Mouse (Mus musculus): ENCODE results near the gene Taf13. TPM values are rescaled to one million over a fixed set of nuclear protein-coding genes. Genes with fewer than 3 reads are reported as not detected.
"Not testable (repeated sequence)": the region's sequence is repeated elsewhere in the genome, so short reads cannot be mapped to it uniquely, and the experiment has no call there.

Gene Taf13
- polyA plus RNA-seq, 1 experiment from 2014 or later = 42.0 TPM

DNA sequence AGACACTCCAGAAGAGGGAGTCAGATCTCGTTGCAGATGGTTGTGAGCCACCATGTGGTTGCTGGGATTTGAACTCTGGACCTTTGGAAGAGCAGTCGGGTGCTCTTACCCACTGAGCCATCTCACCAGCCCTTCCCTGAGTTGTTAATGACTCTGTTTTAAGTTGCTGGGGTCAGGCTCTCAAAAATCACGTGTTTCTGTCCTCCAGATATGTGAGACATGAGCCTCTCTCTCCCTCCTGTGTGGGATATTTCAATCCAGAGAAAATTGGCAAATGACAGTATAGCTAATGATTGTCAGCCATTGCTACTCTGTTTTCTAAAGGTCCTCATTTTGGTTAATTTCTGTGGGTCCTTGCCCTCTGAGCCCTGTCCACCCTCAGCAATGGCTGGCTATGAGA is 1.9 kb upstream of the Taf13 start:
- not testable (repeated sequence) for H3K4me2 ChIP-seq (ENCODE audit: low read depth, low read length); H3K4me3 ChIP-seq (ENCODE audit: low read depth, low read length); H3K27me3 ChIP-seq (ENCODE audit: control insufficient read depth, insufficient read depth, low read length); H3K27ac ChIP-seq (ENCODE audit: low read depth, low read length); H3K36me3 ChIP-seq (ENCODE audit: control insufficient read depth, insufficient read depth, low read length); ATAC-seq (ENCODE audit: low read depth); H3K9ac ChIP-seq (replicated peaks; ENCODE audit: low read depth, low read length); H3K9me3 ChIP-seq (ENCODE audit: control insufficient read depth, low read length)
- WGBS = 71% methylated on average over 2 of the region's 3 CpGs
- H3K4me1 ChIP-seq (ENCODE audit: control insufficient read depth, insufficient read depth, low read length) = peaks cover 16% of the 10 kb centered on the region

DNA sequence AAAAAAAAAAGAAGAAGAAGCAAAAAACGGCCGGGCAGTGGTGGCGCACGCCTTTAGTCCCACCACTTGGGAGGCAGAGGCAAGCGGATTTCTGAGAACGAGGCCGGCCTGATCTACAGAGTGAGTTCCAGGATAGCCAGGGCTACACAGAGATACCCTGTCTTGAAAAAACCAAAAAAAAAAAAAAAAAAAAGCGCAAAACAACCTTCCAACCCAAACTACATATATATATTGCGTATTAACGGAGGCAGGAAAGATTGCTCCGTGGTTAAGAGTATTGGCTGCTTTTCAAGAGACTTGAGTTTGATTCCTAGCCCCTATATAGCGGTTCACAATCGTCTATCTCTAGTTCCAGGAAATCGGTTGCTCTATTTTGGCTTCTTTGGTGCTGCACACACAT is 685 bp upstream of the Taf13 start:
- no peaks in the 10 kb centered on the region for H3K9me3 ChIP-seq (ENCODE audit: control insufficient read depth, low read length)
- peaks cover 16% of the 10 kb centered on the region for H3K4me1 ChIP-seq (ENCODE audit: control insufficient read depth, insufficient read depth, low read length)
- H3K4me3 ChIP-seq (ENCODE audit: low read depth, low read length) = 0 out of 2 replicates have a peak overlapping the region, but pooled peaks have one; percentile 58
- no peaks in the 10 kb centered on the region for H3K27me3 ChIP-seq (ENCODE audit: control insufficient read depth, insufficient read depth, low read length)
- H3K4me2 ChIP-seq (ENCODE audit: low read depth, low read length) = peak overlapping the region; percentile 67; the same call in 1 of the 2 replicates
- no peaks in the 10 kb centered on the region for H3K36me3 ChIP-seq (ENCODE audit: control insufficient read depth, insufficient read depth, low read length)
- no peak overlapping the region for H3K9ac ChIP-seq (replicated peaks; ENCODE audit: low read depth, low read length)
- WGBS = 88% methylated on average over 14 of the region's 14 CpGs
- H3K27ac ChIP-seq (ENCODE audit: low read depth, low read length) = peak overlapping the region; percentile 65; the same call in 1 of the 2 replicates
- ATAC-seq (ENCODE audit: low read depth) = no peak

DNA sequence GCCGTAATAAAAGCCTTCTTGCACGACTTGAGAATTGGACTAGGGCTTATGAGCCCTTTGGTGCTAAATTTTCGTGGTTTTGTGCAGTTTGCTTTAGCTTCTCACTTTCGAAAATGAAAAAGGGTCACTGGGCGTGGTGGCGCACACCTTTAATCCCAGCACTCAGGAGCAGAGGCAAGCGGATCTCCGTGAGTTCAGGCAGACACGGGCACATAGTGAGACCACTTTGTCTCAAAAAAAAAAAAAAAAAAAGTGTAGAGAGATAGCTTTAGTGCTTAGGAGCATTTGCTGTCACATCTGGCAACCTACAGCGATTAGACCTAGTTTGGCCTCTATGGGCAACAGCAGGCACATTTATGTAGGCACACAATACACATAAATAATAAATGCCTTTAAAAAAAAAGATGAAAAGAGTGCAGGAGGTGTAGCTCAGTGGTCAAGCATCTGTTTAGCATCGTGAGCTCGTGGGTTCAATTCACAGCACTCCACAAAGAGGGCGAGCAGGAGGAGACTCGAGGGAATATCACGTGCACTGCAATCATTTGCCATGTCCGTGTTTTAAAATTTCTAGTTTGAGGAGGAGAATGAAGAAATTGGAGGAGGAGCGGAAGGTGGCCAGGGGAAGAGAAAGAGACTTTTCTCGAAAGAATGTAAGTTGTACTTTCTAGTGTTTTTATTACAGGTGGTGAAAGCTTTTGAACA is 962 bp downstream of the Taf13 start:
- no peaks in the 10 kb centered on the region for H3K36me3 ChIP-seq (ENCODE audit: control insufficient read depth, insufficient read depth, low read length)
- H3K9ac ChIP-seq (replicated peaks; ENCODE audit: low read depth, low read length) = peak overlapping the region; percentile 72
- H3K4me1 ChIP-seq (ENCODE audit: control insufficient read depth, insufficient read depth, low read length) = peaks cover 16% of the 10 kb centered on the region
- 36% methylated on average over 18 of the region's 18 CpGs for WGBS
- H3K27me3 ChIP-seq (ENCODE audit: control insufficient read depth, insufficient read depth, low read length) = no peaks in the 10 kb centered on the region
- ATAC-seq (ENCODE audit: low read depth) = no peak
- H3K4me3 ChIP-seq (ENCODE audit: low read depth, low read length) = peak overlapping the region; percentile 58
- H3K9me3 ChIP-seq (ENCODE audit: control insufficient read depth, low read length) = no peaks in the 10 kb centered on the region
- peak overlapping the region; percentile 67 for H3K4me2 ChIP-seq (ENCODE audit: low read depth, low read length)
- no peak overlapping the region for H3K27ac ChIP-seq (ENCODE audit: low read depth, low read length)

DNA sequence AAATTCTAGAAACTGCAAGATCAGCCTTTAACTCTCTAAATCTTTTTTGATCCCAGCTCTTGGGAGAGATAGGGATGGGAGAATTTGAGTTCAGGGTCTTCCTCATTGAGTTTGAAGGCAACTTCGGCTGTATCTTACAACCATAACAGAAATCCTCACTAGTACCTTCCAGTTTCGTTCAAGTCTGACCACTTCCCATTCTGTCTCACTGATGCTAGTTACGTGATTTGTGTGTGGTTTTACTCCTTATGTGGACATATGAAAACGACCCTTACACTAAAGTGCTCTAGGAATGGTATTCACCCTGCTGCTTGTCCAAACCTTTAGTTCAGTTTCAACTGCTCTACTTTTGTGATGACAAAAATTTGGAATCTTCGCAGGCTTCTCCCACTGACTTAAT is 2.5 kb downstream of the Taf13 start:
- no peak overlapping the region for H3K4me2 ChIP-seq (ENCODE audit: low read depth, low read length)
- ATAC-seq (ENCODE audit: low read depth) = no peak

DNA sequence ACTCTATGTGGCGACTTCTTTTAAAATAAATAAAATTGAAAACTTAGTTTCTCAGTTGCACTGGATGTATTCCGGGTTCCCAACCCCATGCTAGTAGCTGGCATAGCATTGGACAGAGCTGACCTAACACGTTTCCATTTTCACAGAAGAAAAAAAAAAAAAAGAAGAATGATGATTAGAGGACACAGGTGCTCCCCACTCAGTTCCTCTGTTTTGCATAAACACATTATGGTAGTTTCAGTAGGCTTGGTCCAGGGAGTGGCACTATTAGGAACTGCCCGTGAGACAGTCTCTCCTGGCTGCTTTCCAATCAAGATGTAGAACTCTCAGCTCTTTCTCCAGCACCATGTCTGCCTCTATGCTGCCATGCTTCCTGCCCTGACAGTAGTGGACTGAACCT is 13.1 kb downstream of the Taf13 start:
- Histone ChIP-seq H3K36me3 (ENCODE audit: control insufficient read depth, insufficient read depth, low read length) (no peaks in the 10 kb centered on the region), H3K4me2 (ENCODE audit: low read depth, low read length) (no peak overlapping the region), H3K9ac (replicated peaks; ENCODE audit: low read depth, low read length) (no peak overlapping the region), H3K27me3 (ENCODE audit: control insufficient read depth, insufficient read depth, low read length) (no peaks in the 10 kb centered on the region), H3K4me1 (ENCODE audit: control insufficient read depth, insufficient read depth, low read length) (no peaks in the 10 kb centered on the region), H3K9me3 (ENCODE audit: control insufficient read depth, low read length) (no peaks in the 10 kb centered on the region), H3K27ac (ENCODE audit: low read depth, low read length) (no peak overlapping the region), H3K4me3 (ENCODE audit: low read depth, low read length) (no peak overlapping the region)
- WGBS = 80% methylated on average over 4 of the region's 4 CpGs
- no peak for ATAC-seq (ENCODE audit: low read depth)

More for the DNA sequence above, 2.5 kb downstream of the Taf13 start:
- Histone ChIP-seq H3K27me3 (ENCODE audit: control insufficient read depth, insufficient read depth, low read length) (no peaks in the 10 kb centered on the region), H3K4me3 (ENCODE audit: low read depth, low read length) (no peak overlapping the region), H3K9me3 (ENCODE audit: control insufficient read depth, low read length) (no peaks in the 10 kb centered on the region), H3K27ac (ENCODE audit: low read depth, low read length) (no peak overlapping the region), H3K36me3 (ENCODE audit: control insufficient read depth, insufficient read depth, low read length) (no peaks in the 10 kb centered on the region), H3K9ac (replicated peaks; ENCODE audit: low read depth, low read length) (no peak overlapping the region), H3K4me1 (ENCODE audit: control insufficient read depth, insufficient read depth, low read length) (peaks cover 16% of the 10 kb centered on the region)
- 92% methylated on average over 5 of the region's 5 CpGs for WGBS

DNA sequence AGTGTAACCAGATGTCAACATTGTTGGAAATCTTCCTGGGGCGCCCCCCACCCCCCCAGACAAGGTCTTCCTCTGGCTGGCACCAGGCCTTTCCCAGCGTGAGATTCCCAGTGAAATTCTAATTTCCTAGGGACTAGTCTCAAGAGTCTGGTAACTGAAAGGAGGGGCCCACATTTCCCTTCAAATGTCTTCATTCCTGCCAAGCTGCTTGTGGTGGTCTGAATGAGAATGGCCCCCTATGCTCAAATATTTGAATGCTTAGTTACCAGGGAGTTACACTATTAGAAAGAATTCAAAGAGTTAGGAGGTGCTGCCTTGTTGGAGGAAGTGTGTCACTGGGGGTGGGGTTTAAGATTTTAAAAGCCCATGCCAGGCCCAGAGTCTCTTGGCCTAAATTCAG is 16.9 kb downstream of the Taf13 start:
- Histone ChIP-seq H3K4me2 (ENCODE audit: low read depth, low read length) (no peak overlapping the region), H3K4me1 (ENCODE audit: control insufficient read depth, insufficient read depth, low read length) (peaks cover 3% of the 10 kb centered on the region; the same call in 1 of the 2 replicates), H3K36me3 (ENCODE audit: control insufficient read depth, insufficient read depth, low read length) (no peaks in the 10 kb centered on the region), H3K4me3 (ENCODE audit: low read depth, low read length) (no peak overlapping the region), H3K9ac (replicated peaks; ENCODE audit: low read depth, low read length) (no peak overlapping the region), H3K27me3 (ENCODE audit: control insufficient read depth, insufficient read depth, low read length) (no peaks in the 10 kb centered on the region), H3K27ac (ENCODE audit: low read depth, low read length) (no peak overlapping the region; the same call in 1 of the 2 replicates), H3K9me3 (ENCODE audit: control insufficient read depth, low read length) (no peaks in the 10 kb centered on the region)
- no peak for ATAC-seq (ENCODE audit: low read depth)
- WGBS = 31% methylated on average over 2 of the region's 2 CpGs

DNA sequence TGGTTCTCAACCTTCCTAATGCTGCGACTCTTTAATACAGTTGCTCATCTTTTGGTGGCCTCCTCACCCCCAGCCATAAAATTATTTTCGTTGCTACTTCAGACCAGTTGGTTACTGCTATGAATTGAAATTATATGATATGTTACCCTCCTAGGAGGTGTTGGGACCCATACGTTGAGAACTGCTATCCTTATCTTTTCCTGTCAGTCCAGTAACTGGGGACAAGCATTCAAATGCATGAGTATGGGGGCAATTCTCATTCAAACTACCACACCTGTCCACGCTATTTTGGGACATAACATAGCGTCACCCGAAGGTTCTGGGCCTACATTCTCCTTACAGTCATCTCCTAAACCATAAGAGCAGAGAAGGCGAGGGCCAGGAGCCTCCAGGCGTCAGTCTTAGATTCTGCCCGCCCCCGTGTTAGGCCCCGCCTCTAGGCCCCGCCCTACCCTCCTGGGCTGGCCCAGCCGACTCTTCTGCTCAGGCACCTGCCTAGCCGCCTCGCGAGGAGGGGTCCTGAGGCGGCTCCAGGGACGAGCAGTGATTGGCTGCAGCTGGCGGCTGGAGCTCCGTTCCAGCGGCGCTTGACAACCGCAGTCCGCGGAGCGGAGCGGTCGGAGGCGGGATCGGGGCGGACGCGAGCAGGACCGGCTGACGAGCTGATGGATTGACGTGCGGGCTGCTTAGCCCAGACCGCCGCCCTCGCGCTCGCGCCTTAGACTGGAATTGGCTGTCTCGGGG is 19.5 kb downstream of the Taf13 start, which contains the start of gene Wdr47:
Wdr47 (plus strand) TSS at position 494 of the 744 bp plus-strand sequence.
- Histone ChIP-seq H3K4me1 (ENCODE audit: control insufficient read depth, insufficient read depth, low read length) (peaks cover 3% of the 10 kb centered on the region; the same call in 1 of the 2 replicates), H3K27me3 (ENCODE audit: control insufficient read depth, insufficient read depth, low read length) (no peaks in the 10 kb centered on the region), H3K4me3 (ENCODE audit: low read depth, low read length) (peak within 1 kb of the TSS; percentile 95), H3K36me3 (ENCODE audit: control insufficient read depth, insufficient read depth, low read length) (no peaks in the 10 kb centered on the region), H3K4me2 (ENCODE audit: low read depth, low read length) (peak within 1 kb of the TSS; percentile 71), H3K27ac (ENCODE audit: low read depth, low read length) (peak within 1 kb of the TSS; percentile 93), H3K9ac (replicated peaks; ENCODE audit: low read depth, low read length) (peak within 1 kb of the TSS; percentile 92), H3K9me3 (ENCODE audit: control insufficient read depth, low read length) (no peaks in the 10 kb centered on the region)
- peak; percentile 99 for ATAC-seq (ENCODE audit: low read depth)
- 5% methylated on average over 44 of the region's 44 CpGs for WGBS

DNA sequence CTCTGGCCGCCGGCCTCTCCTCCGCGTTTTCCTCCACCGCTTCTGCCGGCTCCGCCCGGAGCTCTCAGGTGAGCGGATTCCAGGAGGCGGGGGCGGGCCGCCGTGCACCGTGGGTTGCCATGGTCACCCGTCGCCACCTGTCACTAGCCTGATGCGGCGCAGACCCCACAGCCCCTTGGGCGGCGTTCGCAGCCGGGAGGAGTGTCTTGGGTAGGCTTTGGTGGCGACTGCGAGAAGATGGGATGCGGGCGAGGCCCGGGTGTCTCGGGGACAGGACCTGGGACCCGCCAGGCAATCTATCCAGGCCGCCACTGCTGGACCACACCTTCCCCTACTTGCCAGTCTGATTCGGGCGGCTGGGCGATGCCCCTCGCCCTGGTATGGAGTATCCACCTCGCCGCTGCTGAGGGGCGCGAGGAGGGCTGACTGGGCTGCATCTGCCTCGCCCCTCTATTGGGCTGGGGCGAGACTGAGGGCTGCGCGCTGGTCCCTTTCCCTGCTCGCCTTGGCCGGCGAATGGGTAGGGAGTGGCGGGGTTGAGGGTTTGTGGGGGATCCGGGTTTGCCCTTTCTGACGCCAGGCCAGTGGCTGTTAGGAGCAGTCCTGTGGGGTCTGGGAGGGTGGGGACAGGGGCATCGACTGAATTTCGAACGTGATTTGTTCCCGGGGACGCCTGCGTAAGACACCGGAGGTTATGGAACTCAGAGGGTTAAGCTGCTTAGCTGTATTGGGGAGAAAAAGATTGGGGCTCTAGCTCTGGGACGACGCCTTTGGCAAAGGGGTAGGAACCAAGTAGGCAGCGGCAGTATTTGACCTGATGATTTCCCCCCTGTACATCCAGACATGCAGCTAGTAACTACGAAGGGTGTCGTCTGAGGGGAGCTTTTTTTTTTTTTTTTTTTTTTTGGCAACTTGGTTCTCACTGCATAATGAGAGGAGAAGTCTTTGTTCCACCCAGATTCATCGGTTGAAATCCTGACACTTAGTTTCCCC is 20.3 kb downstream of the Taf13 start:
- H3K4me3 ChIP-seq (ENCODE audit: low read depth, low read length) = peak overlapping the region; percentile 95
- peak; percentile 84 for ATAC-seq (ENCODE audit: low read depth)
- H3K9ac ChIP-seq (replicated peaks; ENCODE audit: low read depth, low read length) = peak overlapping the region; percentile 92
- peak overlapping the region; percentile 93 for H3K27ac ChIP-seq (ENCODE audit: low read depth, low read length)
- H3K9me3 ChIP-seq (ENCODE audit: control insufficient read depth, low read length) = no peaks in the 10 kb centered on the region
- under 1% methylated on average over 59 of the region's 61 CpGs for WGBS
- no peaks in the 10 kb centered on the region for H3K36me3 ChIP-seq (ENCODE audit: control insufficient read depth, insufficient read depth, low read length)
- H3K27me3 ChIP-seq (ENCODE audit: control insufficient read depth, insufficient read depth, low read length) = no peaks in the 10 kb centered on the region
- peak overlapping the region; percentile 71 for H3K4me2 ChIP-seq (ENCODE audit: low read depth, low read length)
- H3K4me1 ChIP-seq (ENCODE audit: control insufficient read depth, insufficient read depth, low read length) = peaks cover 3% of the 10 kb centered on the region; the same call in 1 of the 2 replicates
